Mouse (Mus musculus) heart, adult 9 months (tissue): ENCODE results near the gene Phf21a.

Experiments
- DNase-seq, 2 experiments: peaks; one replicate each; pipeline ENCODE4 v3.0.0; 2022; ENCODE audit warnings: low spot score in 2 of 2

Phf21a gene

GRCm38 (mm10) chr2:92402591-92403326 lies 309.8 kb downstream of the Phf21a start:
- DNase-seq: no peak

- no peak for DNase-seq
These were observed 310.9 kb downstream of the Phf21a start for GRCm38 (mm10) chr2:92403776-92404319.

DNA sequence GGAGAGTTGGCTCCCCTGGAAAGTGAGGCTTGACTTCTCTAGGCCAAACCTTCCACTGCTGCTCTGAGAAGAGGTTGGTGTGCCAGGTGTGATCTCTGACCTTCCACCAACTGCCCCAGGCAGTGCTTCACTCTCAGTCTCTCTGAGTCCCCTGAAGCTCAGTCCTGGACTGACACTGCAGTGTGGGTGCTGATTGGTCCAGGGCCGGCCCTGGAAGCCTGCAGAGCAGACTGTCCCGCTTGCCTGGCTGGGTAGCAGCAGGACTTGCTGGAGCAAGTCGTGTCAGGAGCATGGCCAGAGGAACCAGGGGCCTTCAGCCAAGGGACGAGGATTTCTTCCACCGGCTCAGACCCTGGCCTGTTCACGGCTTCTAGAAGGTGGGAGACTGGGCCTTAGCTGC lies 311.8 kb downstream of the Phf21a start:
- DNase-seq: no peak

- no peak for DNase-seq
These were observed 312.8 kb downstream of the Phf21a start for GRCm38 (mm10) chr2:92405687-92406086.

DNA sequence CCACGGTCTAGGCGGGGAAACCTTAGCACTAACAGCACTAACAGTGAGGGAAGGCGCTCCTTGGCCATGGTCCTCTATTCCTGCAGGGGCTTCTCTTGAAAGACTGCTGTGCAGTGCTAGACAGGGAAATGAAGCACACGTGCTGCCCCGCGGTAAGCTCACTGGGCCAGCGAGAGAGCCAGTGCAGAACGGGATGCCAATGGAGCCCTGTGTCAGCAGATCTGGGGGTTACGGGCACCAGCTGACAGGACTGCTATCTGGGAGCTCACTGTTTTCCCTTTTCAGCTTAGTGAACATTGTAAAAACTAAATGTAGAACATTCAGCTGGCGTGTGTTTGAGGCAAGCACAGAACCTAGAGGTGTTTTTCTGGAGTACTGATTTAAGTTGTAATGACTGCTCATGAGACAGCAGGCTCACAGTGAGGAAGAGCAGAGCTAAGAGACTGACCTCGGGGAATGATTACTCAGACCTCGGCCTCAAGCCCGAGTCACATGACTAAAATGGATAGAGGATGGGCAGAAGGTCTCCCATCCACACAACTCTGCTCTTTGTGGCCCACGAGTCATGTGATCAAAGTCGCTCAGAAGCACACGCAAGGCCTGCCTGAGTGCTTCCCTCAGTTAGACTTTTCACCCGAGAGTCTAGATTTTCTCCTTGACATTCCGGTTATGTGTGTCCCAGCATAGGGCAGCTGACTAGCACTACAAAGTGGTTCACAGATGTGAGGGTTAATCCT lies 315.6 kb downstream of the Phf21a start:
- no peak for DNase-seq

DNA sequence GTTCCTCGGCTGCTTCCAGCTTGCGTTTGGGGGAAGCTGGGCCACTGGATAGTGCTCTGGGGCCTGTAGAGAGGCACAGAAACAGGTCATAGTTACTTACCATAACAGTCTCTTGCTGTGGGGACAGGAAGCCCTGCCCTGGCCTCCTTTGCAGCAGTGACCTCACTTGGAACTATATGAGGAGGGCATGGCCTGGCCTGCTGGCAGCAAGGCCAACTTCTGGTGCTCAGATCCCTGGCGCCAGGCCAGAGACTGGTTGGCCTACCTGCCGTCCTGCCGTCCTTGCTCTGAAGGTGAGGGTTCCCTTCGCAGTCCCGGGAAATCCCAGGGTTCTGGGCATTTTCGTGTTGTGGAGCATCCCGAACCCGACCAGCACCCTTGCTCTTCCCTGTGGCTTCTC lies 318.8 kb downstream of the Phf21a start:
- DNase-seq: no peak
